Mouse (Mus musculus) ES-E14 (cell line): Measurements from ENCODE around the gene Rassf5. TPM values are rescaled to one million over a fixed set of nuclear protein-coding genes. Genes with fewer than 3 reads are reported as not detected.

Experiments used
- DNase-seq: peaks from one replicate; pipeline ENCODE4 v3.0.0-alpha.2; 2013; ENCODE audit warnings: low read depth, low spot score
- H3K27ac ChIP-seq: 2 replicates; pipeline ENCODE4 v1.5.1; 2012; ENCODE audit warnings: low read depth, mild to moderate bottlenecking, low read length, moderate library complexity, mixed read lengths; ENCODE audit not compliant: poor library complexity, insufficient read depth, severe bottlenecking
- H3K36me3 ChIP-seq: 2 replicates; pipeline ENCODE4 v1.6.1; 2012; ENCODE audit warnings: mild to moderate bottlenecking, low read length, moderate library complexity, mixed read lengths; ENCODE audit not compliant: control insufficient read depth, poor library complexity, insufficient read depth, severe bottlenecking
- H3K4me1 ChIP-seq, 2 experiments: fragments of 150-350 bp in 1 of 2; sonication (generic) in 1 of 2; 2 replicates each; pipeline ENCODE4 v1.6.1; 2012; ENCODE audit warnings: low read length in 2 of 2, mild to moderate bottlenecking in 1 of 2, mixed read lengths in 1 of 2; ENCODE audit not compliant: control insufficient read depth in 2 of 2, insufficient read depth in 2 of 2, poor library complexity in 1 of 2
- H3K4me3 ChIP-seq, 2 experiments: fragments of 150-350 bp in 1 of 2; sonication (generic) in 1 of 2; 2 replicates each; pipeline ENCODE4 v1.5.1; 2012; ENCODE audit warnings: low read length in 2 of 2, low read depth in 1 of 2, mild to moderate bottlenecking in 1 of 2, mixed read lengths in 1 of 2; ENCODE audit not compliant: insufficient read depth in 1 of 2, poor library complexity in 1 of 2, severe bottlenecking in 1 of 2
- H3K9ac ChIP-seq: 2 replicates; pipeline ENCODE4 v1.6.1; 2012; ENCODE audit warnings: low read depth, mild to moderate bottlenecking, low read length, mixed read lengths; ENCODE audit not compliant: poor library complexity, insufficient read depth, severe bottlenecking
- H3K9me3 ChIP-seq: fragments of 150-350 bp; sonication (generic); 2 replicates; pipeline ENCODE4 v1.6.1; 2012; ENCODE audit warnings: low read depth, mild to moderate bottlenecking, low read length; ENCODE audit not compliant: control insufficient read depth, insufficient read depth
- CHD2 ChIP-seq: IDR thresholded peaks from 2 replicates; pipeline ENCODE4 v1.6.1; 2014; ENCODE audit warnings: mild to moderate bottlenecking, low read depth, low read length, inconsistent platforms
- HCFC1 ChIP-seq: IDR thresholded peaks from 2 replicates; pipeline ENCODE4 v1.6.1; 2012; ENCODE audit warnings: low read length, inconsistent platforms, borderline replicate concordance; ENCODE audit not compliant: insufficient read depth
- MAFK ChIP-seq: IDR thresholded peaks from 2 replicates; pipeline ENCODE4 v1.6.1; 2014; ENCODE audit warnings: mild to moderate bottlenecking, low read depth, low read length, inconsistent platforms; ENCODE audit not compliant: insufficient read depth
- ZC3H11A ChIP-seq: IDR thresholded peaks from 2 replicates; pipeline ENCODE4 v1.6.1; 2012; ENCODE audit warnings: low read depth, mild to moderate bottlenecking, inconsistent platforms, low read length, borderline replicate concordance
- ZNF384 ChIP-seq: IDR thresholded peaks from 2 replicates; pipeline ENCODE4 v1.6.1; 2012; ENCODE audit warnings: low read depth, low read length, inconsistent platforms
- in situ Hi-C, 2 experiments: fragments of 600-800 bp; cut with MboI; formaldehyde crosslinking; loops; one replicate each; pipeline ENCODE4 v1.15.1; 2025; ENCODE audit warnings: low sequenced_read_pairs in 2 of 2, inconsistent platforms in 1 of 2; ENCODE audit not compliant: unreplicated experiment in 2 of 2
- total RNA-seq: library from RNA; depleted of rRNA; stranded (reverse); fragments of 300-350 nt; gene quantifications from 2 replicates; pipeline ENCODE4 v1.2.3, GENCODE M21; 2012

Rassf5 gene
- total RNA-seq, 1 experiment: 0.76 TPM

- Histone ChIP-seq H3K36me3 (no peaks in the 10 kb centered on the region), H3K27ac (no peak overlapping the region), H3K4me1 (no peaks in the 10 kb centered on the region), H3K9ac (no peak overlapping the region), H3K4me3 (no peak overlapping the region), H3K9me3 (no peaks in the 10 kb centered on the region)
- DNase-seq: peak; percentile 24
- in situ Hi-C loops: no loop called here
- TF ChIP-seq CHD2: no peak
- TF ChIP-seq ZC3H11A: 0 out of 2 replicates have a peak, but pooled peaks have one; percentile 24
Measured at GRCm38 (mm10) chr1:131207531-131207930, 37.5 kb downstream of the Rassf5 start.

- H3K4me3 ChIP-seq: no peak overlapping the region
- no peak overlapping the region for H3K27ac ChIP-seq
- no peaks in the 10 kb centered on the region for H3K9me3 ChIP-seq
- TF ChIP-seq ZNF384 (no peak), HCFC1 (no peak), MAFK (no peak), CHD2 (no peak), ZC3H11A (no peak)
- in situ Hi-C loops: no loop called here
- no peaks in the 10 kb centered on the region for H3K4me1 ChIP-seq
- DNase-seq: no peak
- H3K36me3 ChIP-seq: no peaks in the 10 kb centered on the region
- H3K9ac ChIP-seq: no peak overlapping the region
Measured at GRCm38 (mm10) chr1:131206342-131206741, 38.7 kb downstream of the Rassf5 start.

- in situ Hi-C loops: no loop called here
- H3K9ac ChIP-seq: no peak overlapping the region
Measured at GRCm38 (mm10) chr1:131204461-131204860, 40.6 kb downstream of the Rassf5 start.

GRCm38 (mm10) chr1:131201391-131201790 is 43.7 kb downstream of the Rassf5 start:
- in situ Hi-C loops: no loop called here
- no peak for TF ChIP-seq HCFC1
- no peak for TF ChIP-seq ZC3H11A
- no peak for TF ChIP-seq ZNF384
- TF ChIP-seq CHD2: no peak
- TF ChIP-seq MAFK: no peak
- Histone ChIP-seq H3K9me3 (no peaks in the 10 kb centered on the region), H3K4me3 (no peak overlapping the region), H3K36me3 (no peaks in the 10 kb centered on the region), H3K4me1 (peaks cover 0 to 9% of the 10 kb centered on the region in 2 experiments; a peak in 1 of 4 replicates), H3K9ac (no peak overlapping the region), H3K27ac (no peak overlapping the region)
- no peak for DNase-seq

More at GRCm38 (mm10) chr1:131204461-131204860, 40.6 kb downstream of the Rassf5 start:
- H3K4me1 ChIP-seq: peaks cover 0 to 4% of the 10 kb centered on the region in 2 experiments; a peak in 1 of 4 replicates
- DNase-seq: no peak
- H3K9me3 ChIP-seq: no peaks in the 10 kb centered on the region
- H3K4me3 ChIP-seq: no peak overlapping the region
- H3K36me3 ChIP-seq: no peaks in the 10 kb centered on the region
- TF ChIP-seq ZC3H11A (no peak), MAFK (no peak), CHD2 (no peak), HCFC1 (no peak), ZNF384 (no peak)
- no peak overlapping the region for H3K27ac ChIP-seq

GRCm38 (mm10) chr1:131200588-131200987 is 44.5 kb downstream of the Rassf5 start:
- no peaks in the 10 kb centered on the region for H3K9me3 ChIP-seq
- in situ Hi-C loops: no loop called here
- no peak overlapping the region for H3K9ac ChIP-seq
- no peak for TF ChIP-seq ZNF384
- no peak for TF ChIP-seq MAFK
- TF ChIP-seq HCFC1: no peak
- TF ChIP-seq CHD2: no peak
- no peak for TF ChIP-seq ZC3H11A
- H3K36me3 ChIP-seq: no peaks in the 10 kb centered on the region
- peaks cover 0 to 9% of the 10 kb centered on the region in 2 experiments; a peak in 1 of 4 replicates for H3K4me1 ChIP-seq
- H3K27ac ChIP-seq: no peak overlapping the region
- no peak overlapping the region for H3K4me3 ChIP-seq
- no peak for DNase-seq
